Mouse (Mus musculus): ENCODE measurements around the gene Spata5. TPM values are rescaled to one million over a fixed set of nuclear protein-coding genes. Genes with fewer than 3 reads are reported as not detected.
A peak's percentile ranks its signal among the peaks of the same experiment; 100 is the strongest.

Gene Spata5
- total and polyA plus RNA-seq, 3 experiments, result 33.5 to 67.6 TPM; not detected in 1

DNA sequence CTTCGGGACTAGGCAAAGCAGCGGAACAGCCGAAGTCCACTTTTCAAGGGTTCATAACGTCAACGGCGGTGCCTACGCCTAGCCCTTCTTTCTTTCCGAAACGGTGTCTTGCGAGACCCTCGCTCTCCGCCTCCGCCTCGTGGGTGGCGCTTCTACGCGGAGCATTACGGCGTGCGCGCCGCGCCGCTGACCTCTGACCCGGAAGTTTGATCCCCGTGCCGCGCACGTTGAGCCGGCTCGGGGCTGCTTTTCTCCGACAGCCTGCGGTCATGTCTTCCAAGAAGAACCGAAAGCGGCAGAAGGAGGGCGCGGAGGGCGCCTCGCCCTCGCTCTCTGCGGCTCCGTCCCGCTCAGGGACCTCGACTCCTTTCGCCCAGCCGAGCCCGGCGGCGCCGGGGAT, 376 bp downstream of the Spata5 start, which contains the start of gene Nudt6:
Gene Nudt6, minus strand, starts transcription at position 140 of the 400 bp plus-strand sequence.
- peak; percentile 96 for DNase-seq (ENCODE audit: low read depth, low spot score)
- peaks cover 35% of the 10 kb centered on the region for H3K79me2 ChIP-seq (ENCODE audit: control insufficient read depth, insufficient read depth, low read length, poor library complexity)
- peaks cover 2 to 6% of the 10 kb centered on the region in 2 experiments; a peak in 1 of 4 replicates for H3K4me1 ChIP-seq (ENCODE audit: control insufficient read depth in 1 of 2, insufficient read depth in 2 of 2, low read length in 2 of 2)
- H3K9me3 ChIP-seq (replicated peaks; ENCODE audit: insufficient read depth, low read length), result no peaks in the 10 kb centered on the region
- peak within 1 kb of the TSS; percentile 88 for H3K27ac ChIP-seq (ENCODE audit: control insufficient read depth, low read depth, low read length)
- peak within 1 kb of the TSS; percentile 98 for H3K9ac ChIP-seq (ENCODE audit: control insufficient read depth, low read depth, low read length, poor library complexity, severe bottlenecking)
- peaks cover 7 to 12% of the 10 kb centered on the region in 2 experiments; a peak in 3 of 4 replicates for H3K36me3 ChIP-seq (ENCODE audit: control insufficient read depth in 1 of 2, insufficient read depth in 2 of 2, low read length in 2 of 2)
- no peaks in the 10 kb centered on the region for H3K27me3 ChIP-seq (ENCODE audit: control insufficient read depth in 1 of 2, insufficient read depth in 2 of 2, low read length in 2 of 2)
- H3K4me3 ChIP-seq (ENCODE audit: control insufficient read depth in 1 of 2, insufficient read depth in 1 of 2, low read depth in 2 of 2, low read length in 2 of 2), result peak within 1 kb of the TSS; percentile 94 to 95
- TF ChIP-seq MYC (IDR thresholded peaks at IDR 0.05; ENCODE audit: low read depth, low read length) (peak; percentile 91), MXI1 (IDR thresholded peaks at IDR 0.05; ENCODE audit: low read depth, low read length) (peak; percentile 100), UBTF (IDR thresholded peaks at IDR 0.05; ENCODE audit: borderline replicate concordance, insufficient read depth, low read depth, low read length) (no peak), GABPA (IDR thresholded peaks at IDR 0.05; ENCODE audit: low read depth, low read length) (no peak; the same call in 1 of the 2 replicates), E2F4 (IDR thresholded peaks at IDR 0.05; ENCODE audit: borderline replicate concordance, low read depth, low read length) (0 out of 2 replicates have a peak, but pooled peaks have one; percentile 67), CHD1 (IDR thresholded peaks at IDR 0.05; ENCODE audit: low read depth, low read length) (no peak), KAT2A (conservative IDR thresholded peaks at IDR 0.05; ENCODE audit: low read depth, low read length) (peak; percentile 82), SMC3 (IDR thresholded peaks at IDR 0.05; ENCODE audit: low read depth, low read length) (no peak), GATA1 (IDR thresholded peaks at IDR 0.05; ENCODE audit: low read depth, low read length) (no peak), MEF2A (IDR thresholded peaks at IDR 0.05; ENCODE audit: extremely low read depth, insufficient replicate concordance, low read depth, low read length, poor library complexity, severe bottlenecking) (no peak), ETS1 (IDR thresholded peaks at IDR 0.05; ENCODE audit: low read depth, low read length) (0 out of 2 replicates have a peak, but pooled peaks have one; percentile 11), RAD21 (IDR thresholded peaks at IDR 0.05; ENCODE audit: low read depth, low read length) (no peak), MYB (IDR thresholded peaks at IDR 0.05; ENCODE audit: low read depth, low read length) (no peak), MAZ (IDR thresholded peaks at IDR 0.05; ENCODE audit: low read depth, low read length) (peak; percentile 68; the same call in 1 of the 2 replicates), CHD2 (IDR thresholded peaks at IDR 0.05; ENCODE audit: low read length) (peak; percentile 67), JUND (IDR thresholded peaks at IDR 0.05; ENCODE audit: low read depth, low read length) (no peak), USF2 (IDR thresholded peaks at IDR 0.05; ENCODE audit: borderline replicate concordance in 1 of 2, insufficient read depth in 1 of 2, low read depth in 1 of 2, low read length in 2 of 2) (no peak), ZMIZ1 (IDR thresholded peaks at IDR 0.05; ENCODE audit: low read depth, low read length) (no peak), RCOR1 (IDR thresholded peaks at IDR 0.05; ENCODE audit: low read depth, low read length) (no peak), ELF1 (IDR thresholded peaks at IDR 0.05; ENCODE audit: low read depth, low read length) (peak; percentile 69; the same call in 1 of the 2 replicates), POLR2A (IDR thresholded peaks at IDR 0.05; ENCODE audit: control insufficient read depth in 1 of 2, insufficient read depth in 1 of 2, low read depth in 1 of 2, low read length in 2 of 2, poor library complexity in 1 of 2) (peak; percentile 70 to 82; a peak in 3 of 4 replicates), ZKSCAN1 (IDR thresholded peaks at IDR 0.05; ENCODE audit: low read depth, low read length) (0 out of 2 replicates have a peak, but pooled peaks have one; percentile 47), TAL1 (IDR thresholded peaks at IDR 0.05; ENCODE audit: low read length) (no peak), USF1 (IDR thresholded peaks at IDR 0.05; ENCODE audit: low read depth, low read length) (peak; percentile 62), POLR2AphosphoS5 (IDR thresholded peaks at IDR 0.05; ENCODE audit: borderline replicate concordance, low read depth, low read length) (no peak), TBP (IDR thresholded peaks at IDR 0.05; ENCODE audit: low read depth, low read length) (no peak), TCF12 (IDR thresholded peaks at IDR 0.05; ENCODE audit: low read depth, low read length) (peak; percentile 51; the same call in 1 of the 2 replicates), BHLHE40 (IDR thresholded peaks at IDR 0.05; ENCODE audit: borderline replicate concordance, low read depth, low read length) (peak; percentile 89), SIN3A (IDR thresholded peaks at IDR 0.05; ENCODE audit: low read length) (peak; percentile 99), HCFC1 (IDR thresholded peaks at IDR 0.05; ENCODE audit: low read depth, low read length) (peak; percentile 89), ZC3H11A (IDR thresholded peaks at IDR 0.05; ENCODE audit: low read depth, low read length) (no peak), MAX (IDR thresholded peaks at IDR 0.05; ENCODE audit: low read length) (peak; percentile 93), CTCF (IDR thresholded peaks at IDR 0.05 in 2 of 3, conservative IDR thresholded peaks at IDR 0.05 in 1 of 3; ENCODE audit: control insufficient read depth in 1 of 3, insufficient read depth in 1 of 3, low read depth in 2 of 3, low read length in 3 of 3, poor library complexity in 1 of 3, severe bottlenecking in 1 of 3) (no peak), MAFK (IDR thresholded peaks at IDR 0.05; ENCODE audit: borderline replicate concordance, low read depth, low read length) (no peak), EP300 (IDR thresholded peaks at IDR 0.05; ENCODE audit: low read depth in 1 of 2, low read length in 2 of 2) (peak in 1 of 2 experiments; percentile 31; a peak in 1 of 4 replicates), POLR2AphosphoS2 (IDR thresholded peaks at IDR 0.05; ENCODE audit: low read length) (0 out of 2 replicates have a peak, but pooled peaks have one; percentile 37), ZNF384 (IDR thresholded peaks at IDR 0.05; ENCODE audit: low read depth, low read length) (no peak)

All from MEL (cell line).